Mouse (Mus musculus) adrenal gland, postnatal 36 days (tissue): ENCODE measurements around the gene Spty2d1. TPM values are rescaled to one million over a fixed set of nuclear protein-coding genes. Genes with fewer than 3 reads are reported as not detected.

Source experiments
- DNase-seq, 2 experiments: peaks; one replicate each; pipeline ENCODE4 v3.0.0; 2021; ENCODE audit warnings: mixed read lengths in 1 of 2
- total RNA-seq, 2 experiments: library from RNA; stranded (reverse); gene quantifications; 2 replicates each; pipeline ENCODE4 v1.2.3; 2021

Spty2d1 gene
- total RNA-seq, 2 experiments from 2014 or later: 20.4 to 34.9 TPM

DNA sequence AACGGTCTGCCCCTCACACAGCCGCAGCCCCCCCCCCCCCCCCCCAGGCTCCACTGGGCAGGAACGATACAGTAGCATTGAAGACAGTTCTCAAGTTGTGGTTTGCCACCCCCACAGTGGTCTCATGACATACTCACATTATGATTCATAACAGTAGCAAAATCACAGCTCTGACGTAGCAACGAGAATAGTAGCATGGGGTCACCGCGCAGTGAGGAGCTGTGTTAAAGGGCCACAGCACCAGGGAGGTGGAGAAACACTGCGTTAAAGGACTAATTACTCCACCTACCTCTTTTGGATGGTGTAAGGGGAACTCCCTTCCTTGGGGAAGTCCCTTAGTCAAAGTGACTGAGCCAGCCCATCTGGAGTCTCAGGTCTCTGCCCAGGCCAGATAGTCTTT, 14.3 kb upstream of the Spty2d1 start:
- DNase-seq: no peak

- no peak for DNase-seq
Observed at GRCm38 (mm10) chr7:47020956-47021355, 12.7 kb upstream of the Spty2d1 start.

DNA sequence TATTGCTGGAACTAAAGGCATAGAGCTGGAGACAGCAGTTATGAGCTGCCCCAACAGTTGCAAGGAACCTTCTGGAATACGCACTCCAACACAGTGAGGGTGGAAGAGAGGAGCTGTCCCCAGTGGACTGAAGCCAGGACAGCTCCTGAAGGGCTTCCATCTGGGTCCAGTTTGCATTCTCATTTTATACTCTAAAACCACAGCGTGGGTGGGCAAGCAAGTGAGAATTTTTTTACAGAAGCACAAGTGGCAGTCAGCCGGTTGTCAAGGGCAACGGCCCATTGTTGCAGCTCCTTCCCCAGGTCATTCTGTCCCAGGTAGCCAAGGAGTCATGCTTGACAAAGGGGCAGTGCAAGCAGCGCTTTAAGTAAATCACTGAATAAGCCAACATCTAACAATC, 11.4 kb upstream of the Spty2d1 start:
- no peak for DNase-seq

DNA sequence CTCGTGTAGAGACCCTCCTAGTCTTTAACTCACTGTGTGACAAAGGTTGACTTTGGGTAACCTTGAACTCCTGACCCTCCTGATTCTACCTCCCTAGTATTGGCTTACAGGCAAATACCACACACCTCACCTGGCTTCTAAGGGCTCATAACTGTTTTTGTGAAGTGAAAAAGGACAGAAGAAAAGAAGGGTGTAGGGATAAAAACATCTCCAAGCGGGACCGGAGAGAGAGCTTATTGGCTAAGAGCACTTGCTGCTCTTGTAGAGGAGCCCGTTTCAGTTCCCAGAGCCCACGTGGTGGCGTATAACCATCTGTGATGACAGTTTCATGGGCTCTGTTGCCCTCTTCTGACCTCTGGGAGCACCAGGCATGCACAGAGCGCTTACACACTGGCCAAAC, 8.9 kb upstream of the Spty2d1 start:
- no peak for DNase-seq

DNA sequence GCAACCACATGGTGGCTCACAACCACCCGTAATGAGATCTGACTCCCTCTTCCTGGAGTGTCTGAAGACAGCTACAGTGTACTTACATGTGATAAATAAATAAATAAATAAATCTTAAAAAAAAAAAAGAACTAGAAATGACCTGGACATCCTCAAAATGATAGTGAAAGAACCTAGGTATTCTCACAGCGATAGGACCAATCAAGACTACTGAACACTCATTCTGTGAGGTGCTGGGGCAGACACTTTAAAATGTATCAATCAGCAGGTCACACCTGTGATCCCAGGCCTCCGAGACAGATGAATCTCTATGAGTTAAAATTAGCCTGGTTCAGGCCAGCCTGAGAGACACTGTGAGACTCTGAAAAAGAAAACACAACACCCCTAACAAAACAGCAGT, 8.4 kb upstream of the Spty2d1 start:
- no peak for DNase-seq

GRCm38 (mm10) chr7:47015390-47016065, 7.3 kb upstream of the Spty2d1 start:
- peak; percentile 87 to 93 for DNase-seq

DNA sequence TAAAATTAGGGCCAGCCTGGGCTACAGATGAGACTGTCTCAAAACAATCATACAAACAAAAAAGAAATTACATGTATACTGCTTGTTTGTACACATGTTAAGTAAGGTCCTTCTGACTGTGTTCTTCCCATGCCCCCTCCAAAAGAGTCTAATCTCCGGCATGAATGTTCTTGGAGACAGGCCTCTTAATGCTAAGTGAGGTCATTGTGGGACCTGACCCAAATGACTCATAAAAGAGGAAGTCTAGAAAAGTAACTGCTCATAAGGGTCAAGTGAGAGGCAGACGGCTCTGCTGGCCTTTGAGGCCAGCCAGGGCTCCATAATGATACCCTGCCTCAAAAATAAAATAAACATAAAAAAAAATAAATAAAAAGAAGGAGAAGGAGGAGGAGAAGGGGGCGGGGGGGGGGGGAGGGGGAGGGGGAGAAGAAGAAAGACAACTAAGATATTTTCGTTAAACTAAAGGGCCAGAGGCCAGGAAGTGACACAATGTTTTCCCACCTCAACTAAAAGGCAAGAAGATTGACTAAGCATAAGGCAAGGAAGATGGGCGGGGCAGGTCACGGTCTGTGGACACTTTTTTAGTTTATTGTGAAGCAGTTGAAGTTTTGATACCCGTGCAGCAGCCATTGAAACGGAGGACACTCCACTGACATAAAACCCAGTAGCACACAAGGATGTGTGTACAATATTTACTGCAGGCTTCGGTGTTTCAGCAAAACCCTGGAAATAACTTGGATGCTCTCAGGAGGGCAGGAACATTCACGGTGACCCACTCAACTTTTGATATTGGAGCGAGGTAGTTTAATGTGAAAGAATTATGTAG, 6.6 kb upstream of the Spty2d1 start:
- peak in 1 of 2 experiments; percentile 62 for DNase-seq

GRCm38 (mm10) chr7:47013131-47013767, 5.0 kb upstream of the Spty2d1 start:
- no peak for DNase-seq

- no peak for DNase-seq
Observed at GRCm38 (mm10) chr7:47007818-47008167, 418 bp downstream of the Spty2d1 start.

- DNase-seq: no peak
Observed at GRCm38 (mm10) chr7:47007109-47007780, 966 bp downstream of the Spty2d1 start.

DNA sequence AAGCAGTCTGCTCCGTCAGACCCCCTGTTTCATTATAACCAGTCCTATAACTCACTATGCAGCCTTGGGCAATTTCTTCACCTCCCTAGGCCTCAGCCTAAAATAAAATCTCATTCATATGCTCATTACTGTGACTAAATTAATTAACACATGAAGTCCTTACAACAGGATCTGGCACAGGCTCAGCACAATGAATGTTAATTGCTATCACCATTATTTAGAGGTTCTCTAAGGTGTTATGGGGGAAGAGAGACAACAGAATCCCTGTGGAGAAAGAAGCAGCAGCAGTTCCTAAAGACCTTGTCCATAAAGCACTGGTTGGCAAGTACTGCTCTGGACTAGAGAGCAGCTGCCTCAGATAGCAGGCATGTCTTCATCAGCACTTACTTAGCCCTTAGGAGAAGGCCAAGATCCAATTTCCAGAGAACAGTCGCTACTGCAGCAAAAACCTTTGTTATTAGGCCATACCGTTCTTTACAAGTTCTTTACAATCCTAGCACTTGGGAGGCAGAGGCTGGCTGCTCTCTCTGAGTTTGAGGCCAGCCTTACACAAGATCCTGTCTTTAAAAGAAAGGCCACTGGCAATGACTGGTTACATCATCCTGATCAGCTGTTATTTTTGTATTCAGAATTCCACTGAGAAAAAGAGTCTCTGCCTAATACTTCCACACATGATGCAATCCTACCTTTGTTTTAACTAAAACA, 4.6 kb downstream of the Spty2d1 start:
- no peak for DNase-seq

- DNase-seq: no peak
Observed at GRCm38 (mm10) chr7:47001900-47002275, 6.3 kb downstream of the Spty2d1 start.

- DNase-seq: no peak
Observed at GRCm38 (mm10) chr7:47001125-47001899, 6.9 kb downstream of the Spty2d1 start.

GRCm38 (mm10) chr7:47000644-47000983, 7.6 kb downstream of the Spty2d1 start:
- DNase-seq: no peak

DNA sequence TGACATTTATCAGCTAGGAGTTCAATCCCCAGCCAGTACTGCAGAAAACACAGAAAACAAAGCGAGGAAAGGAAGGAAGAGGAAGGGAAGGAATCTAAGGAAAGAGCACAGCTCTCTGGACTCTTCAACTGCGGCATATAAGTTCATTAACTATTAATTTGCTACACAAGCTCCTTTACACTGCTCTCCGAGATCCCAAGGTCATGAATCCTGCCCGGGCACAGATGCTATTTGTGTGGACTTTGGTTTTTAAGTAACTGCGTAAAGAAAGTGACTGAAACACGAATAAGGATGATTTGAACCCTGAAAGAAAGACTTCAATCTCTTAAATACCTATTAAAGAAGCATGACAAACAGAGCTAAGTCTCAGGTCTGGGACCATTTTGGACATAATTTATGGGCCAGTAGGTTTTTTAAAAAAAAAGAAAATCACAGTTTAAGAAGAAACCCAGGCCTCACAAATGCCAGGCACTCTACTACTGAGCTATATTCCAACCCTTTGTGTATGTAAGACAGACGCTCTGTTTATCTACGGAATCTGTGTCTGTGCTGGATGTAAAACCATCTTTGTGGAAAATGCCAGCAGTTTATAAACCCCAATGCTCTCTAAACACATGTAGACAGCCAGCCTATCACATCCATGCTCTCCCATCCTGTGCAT, 8.1 kb downstream of the Spty2d1 start:
- no peak for DNase-seq

DNA sequence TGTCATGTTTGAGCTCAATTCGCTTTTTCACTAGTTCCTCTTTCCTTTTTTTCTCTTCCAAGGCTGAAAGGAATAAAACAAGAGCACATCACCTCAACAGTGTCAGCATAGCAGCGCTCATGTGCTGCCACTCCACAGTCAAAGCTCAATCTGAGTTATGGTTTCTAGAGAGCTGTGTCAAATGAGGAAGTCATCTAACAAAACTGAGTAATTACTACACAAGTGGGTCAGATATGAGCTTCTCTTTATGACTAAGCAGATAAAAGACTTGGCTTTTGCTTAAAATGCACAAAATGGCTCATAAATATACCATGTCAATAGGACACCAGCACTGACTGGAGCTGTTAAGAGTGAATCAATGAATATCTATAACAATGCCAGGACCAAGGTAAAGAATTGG, 9.3 kb downstream of the Spty2d1 start:
- DNase-seq: no peak

DNA sequence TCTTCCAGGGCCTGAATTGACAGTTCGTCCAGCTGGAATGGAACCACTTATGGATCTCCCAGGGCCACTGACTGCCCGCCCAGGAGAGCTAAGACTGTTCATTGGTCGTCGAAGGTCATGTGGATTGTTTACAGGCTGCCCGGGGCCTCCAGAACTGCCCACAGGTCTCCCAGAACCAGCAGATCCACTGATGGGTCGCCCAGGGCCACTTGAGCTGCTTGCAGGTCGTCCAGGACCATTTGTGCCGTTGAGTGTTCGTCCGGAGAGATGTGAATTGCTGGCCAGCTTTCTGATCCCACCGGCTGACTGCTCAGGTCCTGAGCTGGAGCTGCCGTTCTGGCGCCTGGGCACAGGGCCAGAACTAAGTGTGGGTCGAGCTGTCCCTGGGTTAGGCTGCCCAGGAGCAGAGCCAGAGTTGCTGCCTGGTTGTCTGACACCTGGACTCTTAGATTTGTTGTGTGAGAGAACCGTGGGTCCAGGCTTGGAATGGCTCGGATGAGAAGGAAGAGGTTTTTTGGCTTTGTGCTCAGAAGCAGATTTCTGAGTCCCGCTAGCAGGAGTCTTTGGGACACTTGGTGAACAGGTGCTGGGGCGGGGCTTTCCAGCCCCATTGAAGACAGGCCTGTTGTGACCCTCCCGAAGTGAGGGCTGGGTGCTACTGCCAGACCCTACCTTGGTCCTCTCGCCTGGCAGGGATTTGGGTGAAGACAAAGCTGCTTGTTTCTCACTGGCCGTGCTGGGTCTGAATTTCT, 10.4 kb downstream of the Spty2d1 start:
- DNase-seq: peak in 1 of 2 experiments; percentile 42

- DNase-seq: no peak
Observed at GRCm38 (mm10) chr7:46997008-46997407, 11.2 kb downstream of the Spty2d1 start.

DNA sequence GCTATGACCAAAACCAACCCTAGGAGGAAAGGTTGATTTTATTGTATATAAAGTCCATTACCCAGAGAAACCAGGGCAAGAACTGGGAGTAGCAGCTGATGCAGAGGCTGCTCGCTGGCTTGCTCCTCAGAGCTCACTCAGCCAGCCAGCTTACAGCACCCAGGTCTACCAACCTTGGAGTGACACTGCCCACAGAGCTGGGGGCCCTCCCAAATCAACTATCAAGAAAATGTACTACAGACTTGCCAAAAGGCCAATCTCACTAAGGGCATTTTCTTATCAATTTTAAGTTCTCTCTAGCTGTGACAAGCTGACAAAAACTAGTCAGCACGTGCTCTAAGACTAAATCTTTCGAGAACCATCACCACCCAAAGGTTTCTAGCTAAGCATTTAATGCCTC, 12.7 kb downstream of the Spty2d1 start:
- DNase-seq: no peak

DNA sequence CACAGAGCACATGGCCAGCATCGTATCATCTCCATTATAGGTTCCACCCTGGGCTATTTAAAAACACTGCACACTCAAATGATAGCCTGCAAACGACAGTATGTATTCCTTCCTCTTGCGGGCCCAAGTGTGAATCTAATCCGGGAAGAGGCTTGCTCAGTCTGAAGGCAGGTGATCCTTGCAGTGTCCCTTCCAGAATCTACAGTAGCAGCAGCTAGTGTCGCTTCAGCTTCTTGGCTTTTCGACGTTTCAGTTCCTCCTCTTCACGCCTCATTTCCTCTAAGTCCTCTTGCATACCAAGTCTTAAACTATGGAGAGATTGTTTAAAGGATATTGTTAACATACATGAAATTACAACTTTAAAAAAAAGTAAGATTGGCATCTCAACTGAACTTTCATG, 15.1 kb downstream of the Spty2d1 start:
- DNase-seq: no peak
